Mouse (Mus musculus): Measurements from ENCODE around the gene Pycr2. TPM values are rescaled to one million over a fixed set of nuclear protein-coding genes. Genes with fewer than 3 reads are reported as not detected.
A peak's percentile ranks its signal among the peaks of the same experiment; 100 is the strongest.

The Pycr2 gene
- polyA plus RNA-seq, 1 experiment, result 8.6 TPM

DNA sequence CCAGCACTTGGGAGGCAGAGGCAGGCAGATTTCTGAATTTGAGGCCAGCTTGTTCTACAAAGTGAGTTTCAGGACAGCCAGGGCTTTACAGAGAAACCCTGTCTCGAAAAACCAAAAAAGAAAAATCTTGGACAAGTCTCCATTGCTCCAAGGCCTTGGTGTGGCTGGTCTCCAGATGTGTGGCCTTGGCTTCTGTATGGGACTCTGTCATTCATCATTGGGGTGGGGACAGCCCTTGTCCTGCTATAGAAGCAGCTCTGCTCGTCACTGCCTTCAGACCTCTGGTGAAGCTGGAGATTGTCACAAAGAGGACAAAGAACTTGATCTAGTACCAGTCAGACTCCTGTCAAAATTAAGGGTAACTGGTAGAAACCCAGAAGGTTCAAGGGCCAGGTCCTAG is 29.5 kb upstream of the Pycr2 start:
- Histone ChIP-seq H3K27me3 (ENCODE audit: control insufficient read depth, insufficient read depth, low read length) (no peaks in the 10 kb centered on the region), H3K4me1 (ENCODE audit: control insufficient read depth, insufficient read depth, low read length) (no peaks in the 10 kb centered on the region; the same call in 1 of the 2 replicates), H3K36me3 (ENCODE audit: control insufficient read depth, insufficient read depth, low read length) (no peaks in the 10 kb centered on the region), H3K27ac (ENCODE audit: control insufficient read depth, insufficient read depth, low read depth, low read length) (no peak overlapping the region), H3K4me3 (ENCODE audit: control insufficient read depth, low read depth, low read length) (no peak overlapping the region)
- TF ChIP-seq CTCF (IDR thresholded peaks at IDR 0.05; ENCODE audit: control insufficient read depth, insufficient read depth, insufficient replicate concordance, low read depth, low read length) (no peak), POLR2A (IDR thresholded peaks at IDR 0.05; ENCODE audit: control insufficient read depth, low read depth, low read length) (no peak)

DNA sequence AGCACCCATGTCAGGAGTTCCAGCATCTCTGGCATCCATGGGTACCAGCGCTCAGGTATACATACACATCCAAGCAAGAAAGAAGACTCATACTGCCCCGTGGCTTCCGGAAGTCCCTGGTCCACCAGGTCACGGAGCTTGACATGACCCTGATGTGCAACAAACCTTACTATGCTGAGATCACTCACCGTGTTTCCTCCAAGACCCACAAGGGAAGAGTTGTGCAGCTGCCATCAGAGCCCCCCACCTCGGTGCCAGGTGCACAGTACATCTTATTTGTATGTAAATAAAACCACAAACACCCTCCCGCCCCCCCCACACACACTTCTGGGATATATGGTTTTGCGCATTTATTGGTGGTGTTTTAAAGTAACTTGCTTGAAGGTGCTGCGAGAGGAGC is 29.0 kb upstream of the Pycr2 start:
- TF ChIP-seq POLR2A (IDR thresholded peaks at IDR 0.05; ENCODE audit: control insufficient read depth, low read depth, low read length), result no peak
- TF ChIP-seq CTCF (IDR thresholded peaks at IDR 0.05; ENCODE audit: control insufficient read depth, insufficient read depth, insufficient replicate concordance, low read depth, low read length), result no peak
- H3K27me3 ChIP-seq (ENCODE audit: control insufficient read depth, insufficient read depth, low read length), result no peaks in the 10 kb centered on the region
- no peaks in the 10 kb centered on the region for H3K36me3 ChIP-seq (ENCODE audit: control insufficient read depth, insufficient read depth, low read length)
- H3K4me3 ChIP-seq (ENCODE audit: control insufficient read depth, low read depth, low read length), result no peak overlapping the region
- no peaks in the 10 kb centered on the region; the same call in 1 of the 2 replicates for H3K4me1 ChIP-seq (ENCODE audit: control insufficient read depth, insufficient read depth, low read length)
- no peak overlapping the region for H3K27ac ChIP-seq (ENCODE audit: control insufficient read depth, insufficient read depth, low read depth, low read length)

DNA sequence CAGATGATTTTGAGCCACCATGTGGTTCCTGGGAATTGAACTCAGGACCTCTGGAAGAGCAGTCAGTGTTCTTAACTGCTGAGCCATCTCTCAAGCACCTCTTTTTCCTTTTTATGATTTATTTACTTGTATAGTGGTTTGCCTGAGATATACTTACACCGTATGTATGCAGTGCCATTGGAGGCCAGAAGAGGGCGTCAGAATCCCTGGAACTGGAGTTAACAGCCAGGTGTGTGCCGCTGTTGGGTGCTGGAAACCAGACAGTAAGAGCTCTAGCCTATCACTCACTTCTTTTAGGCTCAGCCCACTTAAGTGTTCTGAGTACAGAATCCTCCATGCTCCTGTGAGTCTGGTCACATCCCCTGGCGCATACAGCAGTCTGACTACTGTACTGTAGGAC is 26.6 kb upstream of the Pycr2 start:
- Histone ChIP-seq H3K4me1 (ENCODE audit: control insufficient read depth, insufficient read depth, low read length) (no peaks in the 10 kb centered on the region; the same call in 1 of the 2 replicates), H3K4me3 (ENCODE audit: control insufficient read depth, low read depth, low read length) (no peak overlapping the region), H3K36me3 (ENCODE audit: control insufficient read depth, insufficient read depth, low read length) (no peaks in the 10 kb centered on the region), H3K27ac (ENCODE audit: control insufficient read depth, insufficient read depth, low read depth, low read length) (no peak overlapping the region), H3K27me3 (ENCODE audit: control insufficient read depth, insufficient read depth, low read length) (no peaks in the 10 kb centered on the region)
- peak; percentile 42; the same call in 1 of the 2 replicates for TF ChIP-seq CTCF (IDR thresholded peaks at IDR 0.05; ENCODE audit: control insufficient read depth, insufficient read depth, insufficient replicate concordance, low read depth, low read length)
- TF ChIP-seq POLR2A (IDR thresholded peaks at IDR 0.05; ENCODE audit: control insufficient read depth, low read depth, low read length), result no peak

DNA sequence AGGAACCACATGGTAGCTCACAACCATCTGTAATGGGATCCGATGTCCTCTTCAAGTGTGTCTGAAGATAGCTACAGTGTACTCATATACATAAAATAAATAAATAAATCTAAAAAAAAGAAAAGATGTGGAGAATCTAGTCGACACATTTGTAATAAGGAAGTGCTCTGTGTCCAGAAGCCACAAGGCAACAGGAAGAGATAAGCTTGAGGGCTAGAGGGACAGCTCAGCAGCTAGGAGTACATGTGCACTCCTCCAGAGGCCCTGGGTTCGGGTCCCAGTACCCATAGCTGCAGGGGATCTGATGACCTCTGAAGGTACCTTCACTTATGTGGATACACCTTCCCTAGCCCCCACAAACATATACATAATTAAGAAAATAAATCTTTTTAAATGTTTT is 22.3 kb upstream of the Pycr2 start:
- Histone ChIP-seq H3K4me1 (ENCODE audit: control insufficient read depth, insufficient read depth, low read length) (no peaks in the 10 kb centered on the region), H3K27ac (ENCODE audit: control insufficient read depth, insufficient read depth, low read depth, low read length) (no peak overlapping the region), H3K36me3 (ENCODE audit: control insufficient read depth, insufficient read depth, low read length) (no peaks in the 10 kb centered on the region), H3K4me3 (ENCODE audit: control insufficient read depth, low read depth, low read length) (no peak overlapping the region), H3K27me3 (ENCODE audit: control insufficient read depth, insufficient read depth, low read length) (no peaks in the 10 kb centered on the region)
- TF ChIP-seq CTCF (IDR thresholded peaks at IDR 0.05; ENCODE audit: control insufficient read depth, insufficient read depth, insufficient replicate concordance, low read depth, low read length), result no peak
- TF ChIP-seq POLR2A (IDR thresholded peaks at IDR 0.05; ENCODE audit: control insufficient read depth, low read depth, low read length), result no peak

DNA sequence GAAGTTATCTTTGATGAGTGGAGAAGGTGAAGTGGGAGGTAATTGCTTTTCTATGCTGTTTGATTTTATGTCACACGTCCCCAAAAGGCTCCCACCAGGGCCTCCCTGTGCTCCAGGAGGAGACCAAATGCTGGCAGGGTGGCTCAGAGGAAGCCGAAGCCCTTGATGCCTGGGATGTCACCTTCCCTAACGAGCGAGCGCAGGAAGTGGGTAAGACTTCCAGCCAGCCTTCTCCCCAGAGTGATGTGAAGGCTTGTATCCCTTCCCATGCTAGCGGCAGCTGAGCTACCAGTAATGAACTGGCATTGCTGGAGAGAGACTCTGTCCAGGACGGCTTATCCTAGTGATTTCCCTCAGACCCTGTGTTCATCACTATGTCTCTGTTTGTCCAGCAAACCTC is 20.4 kb upstream of the Pycr2 start:
- no peaks in the 10 kb centered on the region for H3K36me3 ChIP-seq (ENCODE audit: control insufficient read depth, insufficient read depth, low read length)
- no peak for TF ChIP-seq POLR2A (IDR thresholded peaks at IDR 0.05; ENCODE audit: control insufficient read depth, low read depth, low read length)
- TF ChIP-seq CTCF (IDR thresholded peaks at IDR 0.05; ENCODE audit: control insufficient read depth, insufficient read depth, insufficient replicate concordance, low read depth, low read length), result no peak
- no peak overlapping the region for H3K4me3 ChIP-seq (ENCODE audit: control insufficient read depth, low read depth, low read length)
- no peaks in the 10 kb centered on the region for H3K27me3 ChIP-seq (ENCODE audit: control insufficient read depth, insufficient read depth, low read length)
- H3K27ac ChIP-seq (ENCODE audit: control insufficient read depth, insufficient read depth, low read depth, low read length), result no peak overlapping the region
- peaks cover 6% of the 10 kb centered on the region for H3K4me1 ChIP-seq (ENCODE audit: control insufficient read depth, insufficient read depth, low read length)

DNA sequence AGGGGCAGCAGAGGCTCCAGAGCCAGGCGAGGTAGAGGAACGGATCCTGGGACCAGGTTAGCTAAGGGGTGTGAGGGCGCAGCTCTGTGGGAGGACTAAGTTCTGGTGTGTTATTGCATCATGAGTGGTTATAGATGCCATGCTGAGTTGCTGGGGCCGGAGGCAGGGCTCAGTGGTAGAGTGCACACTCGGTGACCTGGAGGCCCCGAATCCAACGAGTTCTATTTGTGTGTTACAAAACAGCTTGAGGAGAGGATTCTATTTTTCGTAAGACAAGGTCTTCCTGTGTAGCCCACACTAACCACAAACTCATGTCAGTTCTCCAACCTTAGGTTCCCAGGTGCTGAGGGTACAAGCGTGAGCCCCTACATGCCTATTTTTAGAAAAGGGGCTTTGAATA is 19.6 kb upstream of the Pycr2 start:
- Histone ChIP-seq H3K4me3 (ENCODE audit: control insufficient read depth, low read depth, low read length) (no peak overlapping the region), H3K27ac (ENCODE audit: control insufficient read depth, insufficient read depth, low read depth, low read length) (no peak overlapping the region), H3K36me3 (ENCODE audit: control insufficient read depth, insufficient read depth, low read length) (no peaks in the 10 kb centered on the region), H3K4me1 (ENCODE audit: control insufficient read depth, insufficient read depth, low read length) (peaks cover 9% of the 10 kb centered on the region), H3K27me3 (ENCODE audit: control insufficient read depth, insufficient read depth, low read length) (no peaks in the 10 kb centered on the region)
- no peak for TF ChIP-seq POLR2A (IDR thresholded peaks at IDR 0.05; ENCODE audit: control insufficient read depth, low read depth, low read length)
- TF ChIP-seq CTCF (IDR thresholded peaks at IDR 0.05; ENCODE audit: control insufficient read depth, insufficient read depth, insufficient replicate concordance, low read depth, low read length), result no peak

DNA sequence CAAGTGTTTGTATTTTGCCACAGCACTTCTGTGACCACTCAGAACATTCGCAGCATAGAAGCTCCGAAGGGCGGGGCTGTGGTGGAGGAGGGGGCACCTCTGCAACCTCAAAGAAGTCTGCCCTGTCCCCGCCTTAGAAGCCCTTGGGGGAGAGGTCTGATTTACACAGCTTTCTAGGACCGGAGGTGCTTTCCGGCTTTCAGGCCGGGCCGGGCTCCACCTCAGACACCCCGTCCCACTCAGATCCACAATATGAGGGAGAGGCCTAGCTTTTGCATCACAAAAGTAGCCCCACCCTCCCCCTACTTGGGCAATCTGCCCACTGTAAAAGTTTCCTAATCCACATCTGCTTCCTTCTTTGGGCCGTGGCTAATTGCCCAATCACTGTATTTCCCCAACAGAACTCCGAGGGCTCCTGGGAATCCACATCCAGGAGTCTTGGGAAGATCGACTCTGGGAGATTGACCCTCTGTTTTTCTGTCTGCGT is 15.5 kb upstream of the Pycr2 start:
- H3K27ac ChIP-seq (ENCODE audit: control insufficient read depth, insufficient read depth, low read depth, low read length), result peak overlapping the region; percentile 34; the same call in 1 of the 2 replicates
- TF ChIP-seq POLR2A (IDR thresholded peaks at IDR 0.05; ENCODE audit: control insufficient read depth, low read depth, low read length), result no peak
- TF ChIP-seq CTCF (IDR thresholded peaks at IDR 0.05; ENCODE audit: control insufficient read depth, insufficient read depth, insufficient replicate concordance, low read depth, low read length), result no peak
- H3K4me3 ChIP-seq (ENCODE audit: control insufficient read depth, low read depth, low read length), result peak overlapping the region; percentile 64
- H3K4me1 ChIP-seq (ENCODE audit: control insufficient read depth, insufficient read depth, low read length), result peaks cover 9% of the 10 kb centered on the region
- H3K36me3 ChIP-seq (ENCODE audit: control insufficient read depth, insufficient read depth, low read length), result no peaks in the 10 kb centered on the region
- H3K27me3 ChIP-seq (ENCODE audit: control insufficient read depth, insufficient read depth, low read length), result no peaks in the 10 kb centered on the region

DNA sequence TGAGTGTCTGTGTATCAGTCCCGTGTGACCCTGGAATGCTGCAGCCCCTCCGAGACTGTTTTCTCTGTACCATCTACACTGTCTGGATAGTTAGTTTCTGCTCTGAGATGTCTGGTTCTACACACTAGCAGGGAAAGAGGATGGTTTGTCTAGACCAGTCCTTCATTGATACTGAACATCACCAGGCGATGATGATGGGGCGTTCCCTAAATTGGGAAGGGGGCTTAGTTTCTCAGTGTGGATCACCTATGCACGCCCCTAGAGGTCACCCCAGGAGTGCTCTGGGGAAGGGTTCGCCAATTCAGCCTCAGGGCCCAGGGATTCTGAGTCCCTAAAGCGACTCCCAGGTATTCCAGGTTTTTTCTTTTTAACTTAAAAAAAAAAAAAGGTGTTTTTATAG is 14.9 kb upstream of the Pycr2 start:
- no peaks in the 10 kb centered on the region for H3K27me3 ChIP-seq (ENCODE audit: control insufficient read depth, insufficient read depth, low read length)
- peak overlapping the region; percentile 64 for H3K4me3 ChIP-seq (ENCODE audit: control insufficient read depth, low read depth, low read length)
- peak overlapping the region; percentile 34; the same call in 1 of the 2 replicates for H3K27ac ChIP-seq (ENCODE audit: control insufficient read depth, insufficient read depth, low read depth, low read length)
- peaks cover 10% of the 10 kb centered on the region for H3K4me1 ChIP-seq (ENCODE audit: control insufficient read depth, insufficient read depth, low read length)
- TF ChIP-seq POLR2A (IDR thresholded peaks at IDR 0.05; ENCODE audit: control insufficient read depth, low read depth, low read length), result no peak
- no peak for TF ChIP-seq CTCF (IDR thresholded peaks at IDR 0.05; ENCODE audit: control insufficient read depth, insufficient read depth, insufficient replicate concordance, low read depth, low read length)
- no peaks in the 10 kb centered on the region for H3K36me3 ChIP-seq (ENCODE audit: control insufficient read depth, insufficient read depth, low read length)

All from testis, adult 2 months (tissue).